Mouse (Mus musculus): ENCODE results near the gene Yod1. TPM values are rescaled to one million over a fixed set of nuclear protein-coding genes. Genes with fewer than 3 reads are reported as not detected.

Gene Yod1
- polyA plus RNA-seq, 1 experiment from 2014 or later, result 20.5 TPM

Other genes starting within 250 kb of the Yod1 start
- gene Zp3r, start 87.7 kb upstream of the Yod1 start, polyA plus RNA-seq (2015; fragmentation: Nextera tagmentation; extraction: Ambion mirVana), result not detected in 2 replicates
- gene C4bp, start 55.7 kb upstream of the Yod1 start, polyA plus RNA-seq (2015; fragmentation: Nextera tagmentation; extraction: Ambion mirVana), result not detected in 2 replicates
- 0.09 TPM in 1 of 2 replicates, not detected in the other for gene Gm29427, start 1.5 kb upstream of the Yod1 start, polyA plus RNA-seq (2015; fragmentation: Nextera tagmentation; extraction: Ambion mirVana)
- gene Pfkfb2, start 11.9 kb downstream of the Yod1 start, polyA plus RNA-seq (2015; fragmentation: Nextera tagmentation; extraction: Ambion mirVana), result 21.3 and 21.5 TPM in 2 replicates
- gene AA986860, start 14.6 kb downstream of the Yod1 start, polyA plus RNA-seq (2015; fragmentation: Nextera tagmentation; extraction: Ambion mirVana), result 0.43 and 0.71 TPM in 2 replicates
- gene Fcamr, start 83.6 kb downstream of the Yod1 start, polyA plus RNA-seq (2015; fragmentation: Nextera tagmentation; extraction: Ambion mirVana), result not detected in 2 replicates
- gene Pigr, start 109.4 kb downstream of the Yod1 start, polyA plus RNA-seq (2015; fragmentation: Nextera tagmentation; extraction: Ambion mirVana), result not detected in 2 replicates
- gene Fcmr, start 148.3 kb downstream of the Yod1 start, polyA plus RNA-seq (2015; fragmentation: Nextera tagmentation; extraction: Ambion mirVana), result not detected in 2 replicates
- not detected in 2 replicates for gene Il24, start 170.1 kb downstream of the Yod1 start, polyA plus RNA-seq (2015; fragmentation: Nextera tagmentation; extraction: Ambion mirVana)
- gene Il20, start 194.1 kb downstream of the Yod1 start, polyA plus RNA-seq (2015; fragmentation: Nextera tagmentation; extraction: Ambion mirVana), result not detected in 2 replicates
- not detected in 2 replicates for gene Il19, start 222.8 kb downstream of the Yod1 start, polyA plus RNA-seq (2015; fragmentation: Nextera tagmentation; extraction: Ambion mirVana)

Measured in midbrain, embryonic 13.5 days (tissue).